Mouse (Mus musculus): ENCODE results near the gene Gm10974.

- no peak for TF ChIP-seq CTCF (IDR thresholded peaks at IDR 0.05; ENCODE audit: borderline replicate concordance, control insufficient read depth, extremely low read depth, insufficient read depth, low read length, poor library complexity)
- no peak for TF ChIP-seq POLR2A (IDR thresholded peaks at IDR 0.05; ENCODE audit: control insufficient read depth, extremely low read depth, insufficient read depth, low read length, poor library complexity)
Measured at GRCm38 (mm10) chr7:66387419-66387812, 21.7 kb downstream of the Gm10974 start.
